9 mouse cellular contexts compared by ENCODE assay signal in genomic region chr8:61341587-61342441, GRCm38 (mm10).
DNase-seq lines count a peak whose midpoint lies in the region; TF ChIP-seq lines count a peak whose summit lies in the region.
"Had no signal": no experiment of that assay in that cellular context is flagged by ENCODE, and none has a peak within 500 bp of the region (broad histone marks: within the 10 kb centered on the region; RNA-seq: fewer than 3 reads in every experiment).

No protein-coding gene starts in this region.

- peak; percentile 29 for DNase-seq in kidney, adult 2 months
- no peak for DNase-seq in kidney, postnatal 14 days
- peak; percentile 22 for DNase-seq in urinary bladder, postnatal 25 days (ENCODE audit: low spot score)
- DNase-seq in urinary bladder, adult 2 months (ENCODE audit: low spot score): no peak
- DNase-seq in large intestine, adult 2 months (ENCODE audit: low read depth, low spot score): peak; percentile 86
- no peak for DNase-seq in right cerebral cortex, postnatal 4 days
- no peak for DNase-seq in thymus, postnatal 4 days
- DNase-seq: right cerebral cortex, postnatal 25 days had no signal

- H3K27ac ChIP-seq in kidney, adult 2 months (ENCODE audit: insufficient read depth, low read depth, low read length): no peak overlapping the region

- peaks cover 21% of the 10 kb centered on the region for H3K4me1 ChIP-seq in kidney, adult 2 months (ENCODE audit: control insufficient read depth, insufficient read depth, low read length)

- H3K27me3 ChIP-seq in kidney, adult 2 months (replicated peaks; ENCODE audit: control insufficient read depth, insufficient read depth, low read length): no peaks in the 10 kb centered on the region
- H3K27me3 ChIP-seq: CH12.LX had no signal

- H3K36me3 ChIP-seq in kidney, adult 2 months (ENCODE audit: control insufficient read depth, insufficient read depth, low read length): no peaks in the 10 kb centered on the region

- H3K4me3 ChIP-seq in kidney, adult 2 months (ENCODE audit: insufficient read depth, low read depth, low read length): no peak overlapping the region

- 75% methylated on average over 12 of the region's 12 CpGs for WGBS in kidney, adult 2 months
- WGBS in large intestine, adult 2 months: 46% methylated on average over 12 of the region's 12 CpGs

- TF ChIP-seq POLR2A in kidney, adult 2 months (IDR thresholded peaks at IDR 0.05; ENCODE audit: low read depth, low read length): no peak

- TF ChIP-seq CTCF in kidney, adult 2 months (conservative IDR thresholded peaks at IDR 0.05; ENCODE audit: insufficient read depth, insufficient read length, low read depth, low read length): no peak

Comparison
In these comparisons a context has a peak if more than half of its experiments do, and no peak if none do; other contexts are left out.
1. DNase-seq: peak in kidney, adult 2 months (single experiment), urinary bladder, postnatal 25 days (single experiment) and large intestine, adult 2 months (single experiment); none in kidney, postnatal 14 days (single experiment), urinary bladder, adult 2 months (single experiment), right cerebral cortex, postnatal 4 days (single experiment) and thymus, postnatal 4 days (single experiment).